Mouse (Mus musculus) bone marrow macrophage, adult 2 months (primary cell): ENCODE data around the gene Nphp1.

Experiments used
- CTCF ChIP-seq: IDR thresholded peaks from 2 replicates; pipeline ENCODE4 v1.5.1; 2012; ENCODE audit warnings: low read depth, mild to moderate bottlenecking, low read length, moderate library complexity
- POLR2A ChIP-seq: IDR thresholded peaks from 2 replicates; pipeline ENCODE4 v1.6.1; 2012; ENCODE audit warnings: mild to moderate bottlenecking, low read depth, low read length, borderline replicate concordance

GRCm38 (mm10) chr2:127791919-127792603, 3.4 kb upstream of the Nphp1 start, which contains the start of gene Mtln:
- TF ChIP-seq CTCF (no peak), POLR2A (no peak)
